In the genomic region with DNA sequence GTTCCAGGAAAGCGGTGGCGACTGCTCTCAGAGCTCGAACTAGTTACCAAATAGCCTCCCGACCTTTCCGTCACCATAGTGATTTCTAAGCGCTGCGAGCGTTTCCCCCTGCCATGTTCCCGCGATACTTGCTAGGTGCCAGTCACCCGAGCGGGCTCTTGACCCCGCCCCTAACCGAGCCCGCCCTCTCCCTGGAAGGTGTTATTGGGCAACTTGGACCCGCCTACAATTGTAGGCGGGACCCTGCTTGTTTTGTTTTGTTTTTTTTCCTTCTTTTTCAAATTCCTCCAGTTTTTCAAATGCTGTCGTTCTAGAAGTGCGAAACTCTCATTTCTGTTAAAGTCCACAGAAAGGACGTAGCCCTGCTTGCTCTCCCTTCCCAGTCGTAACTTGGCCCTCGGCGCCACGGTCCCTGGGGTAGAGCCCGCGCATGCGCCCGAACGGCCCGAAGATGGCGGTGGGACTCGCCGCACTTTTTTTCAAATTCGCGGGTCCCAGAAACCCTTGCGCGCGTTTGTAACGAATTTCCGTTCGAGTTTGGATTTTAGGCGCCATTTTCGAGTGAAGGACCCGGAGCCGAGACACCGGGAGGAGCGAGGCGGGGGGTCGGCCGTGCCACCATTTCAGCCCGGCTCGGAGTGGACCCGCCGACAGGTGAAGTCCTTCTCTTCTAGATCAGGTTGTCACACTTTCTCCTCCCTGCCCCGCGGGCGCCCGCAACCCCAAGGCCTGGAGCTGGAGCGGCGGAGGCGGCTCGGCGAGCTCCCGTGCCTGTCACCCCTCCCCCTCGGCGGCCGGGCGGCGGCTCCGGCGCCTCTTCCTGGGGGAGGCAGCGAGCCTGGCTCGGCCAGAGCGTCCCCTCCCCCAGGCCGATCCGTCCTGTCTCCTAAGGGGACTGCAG, we compare ENCODE assay signal across 8 mouse cellular contexts. TPM values are rescaled to one million over a fixed set of nuclear protein-coding genes. Genes with fewer than 3 reads are reported as not detected.
DNase-seq lines count a peak whose midpoint lies in the region; ATAC-seq and TF ChIP-seq lines count a peak whose summit lies in the region.

A gene (minus strand): TSS at position 134 of the 901 bp plus-strand sequence.
A gene (plus strand): TSS at position 302 of the 901 bp plus-strand sequence.

- H3K9ac ChIP-seq in heart, embryonic 15.5 days: peak within 1 kb of the TSS; percentile 91
- peak within 1 kb of the TSS; percentile 100 for H3K9ac ChIP-seq in liver, embryonic 14.5 days (replicated peaks)
- H3K9ac ChIP-seq in neural tube, embryonic 11.5 days (ENCODE audit: low read length): peak within 1 kb of the TSS; percentile 86
- peak within 1 kb of the TSS; percentile 88 for H3K9ac ChIP-seq in stomach, postnatal 0 days (ENCODE audit: low read length)

- H3K27ac ChIP-seq in forebrain, embryonic 10.5 days: peak within 1 kb of the TSS; percentile 96
- H3K27ac ChIP-seq in heart, embryonic 15.5 days: peak within 1 kb of the TSS; percentile 96
- peak within 1 kb of the TSS; percentile 95 for H3K27ac ChIP-seq in liver, embryonic 14.5 days
- peak within 1 kb of the TSS; percentile 88 for H3K27ac ChIP-seq in neural tube, embryonic 11.5 days (ENCODE audit: low read depth, low read length)
- peak within 1 kb of the TSS; percentile 94 for H3K27ac ChIP-seq in stomach, postnatal 0 days (replicated peaks)

- H3K4me3 ChIP-seq in forebrain, embryonic 10.5 days: peak within 1 kb of the TSS; percentile 99
- H3K4me3 ChIP-seq in heart, embryonic 15.5 days: peak within 1 kb of the TSS; percentile 93
- H3K4me3 ChIP-seq in liver, embryonic 14.5 days (ENCODE audit: insufficient read depth in 1 of 2, low read depth in 2 of 2, low read length in 2 of 2): peak within 1 kb of the TSS; percentile 97 to 99
- H3K4me3 ChIP-seq in neural tube, embryonic 11.5 days (ENCODE audit: low read depth, low read length): peak within 1 kb of the TSS; percentile 98
- peak within 1 kb of the TSS; percentile 99 for H3K4me3 ChIP-seq in stomach, postnatal 0 days (ENCODE audit: low read depth, low read length)

- H3K36me3 ChIP-seq in forebrain, embryonic 10.5 days (replicated peaks): peaks cover 33% of the 10 kb centered on the region
- H3K36me3 ChIP-seq in heart, embryonic 15.5 days: no peaks in the 10 kb centered on the region
- peaks cover 19% of the 10 kb centered on the region for H3K36me3 ChIP-seq in liver, embryonic 14.5 days (replicated peaks; ENCODE audit: control insufficient read depth, insufficient read depth, low read depth)
- no peaks in the 10 kb centered on the region for H3K36me3 ChIP-seq in neural tube, embryonic 11.5 days (ENCODE audit: control insufficient read depth, insufficient read depth, low read length)
- H3K36me3 ChIP-seq in stomach, postnatal 0 days (ENCODE audit: control insufficient read depth, insufficient read depth, low read length): no peaks in the 10 kb centered on the region

- peak; percentile 38; the same call in 1 of the 2 replicates for TF ChIP-seq EP300 in liver, embryonic 14.5 days (IDR thresholded peaks at IDR 0.05; ENCODE audit: low read depth)
- peak; percentile 90 for TF ChIP-seq EP300 in stomach, postnatal 0 days (optimal IDR thresholded peaks at IDR 0.05)

- peak within 1 kb of the TSS; percentile 82 for H3K4me2 ChIP-seq in heart, embryonic 15.5 days
- peak within 1 kb of the TSS; percentile 83 for H3K4me2 ChIP-seq in liver, embryonic 14.5 days (ENCODE audit: low read depth)
- H3K4me2 ChIP-seq in neural tube, embryonic 11.5 days (ENCODE audit: low read depth): peak within 1 kb of the TSS; percentile 79
- peak within 1 kb of the TSS; percentile 78 for H3K4me2 ChIP-seq in stomach, postnatal 0 days (replicated peaks; ENCODE audit: low read depth)

- peak; percentile 93 for DNase-seq in CD8-positive naive resting alpha-beta T cell, adult 2 months (ENCODE audit: low read depth in 2 of 2, low spot score in 2 of 2)
- peak; percentile 97 for DNase-seq in c-Kit-positive CD71-negative TER-119-negative erythroid progenitor cells, embryonic 14.5 days (ENCODE audit: low read depth)
- peak; percentile 96 for DNase-seq in forebrain, embryonic 10.5 days (ENCODE audit: extremely low spot score, low spot score)
- peak; percentile 97 for DNase-seq in kidney, postnatal 25 days
- DNase-seq in liver, embryonic 14.5 days (ENCODE audit: low read depth in 3 of 3, low spot score in 3 of 3): peak; percentile 97 to 98 (median 97)
- peak; percentile 96 for DNase-seq in neural tube, embryonic 11.5 days (ENCODE audit: low spot score)
- peak; percentile 98 for DNase-seq in stomach, postnatal 0 days (ENCODE audit: low spot score)

- H3K4me1 ChIP-seq in forebrain, embryonic 10.5 days: peaks cover 26% of the 10 kb centered on the region
- H3K4me1 ChIP-seq in heart, embryonic 15.5 days (replicated peaks): peaks cover 15% of the 10 kb centered on the region
- peaks cover 3 to 6% of the 10 kb centered on the region in 2 experiments; a peak in 3 of 4 replicates for H3K4me1 ChIP-seq in liver, embryonic 14.5 days (replicated peaks; ENCODE audit: control insufficient read depth in 2 of 2, insufficient read depth in 2 of 2, low read length in 1 of 2)
- peaks cover 8% of the 10 kb centered on the region for H3K4me1 ChIP-seq in neural tube, embryonic 11.5 days (ENCODE audit: control insufficient read depth, insufficient read depth, low read length)
- no peaks in the 10 kb centered on the region for H3K4me1 ChIP-seq in stomach, postnatal 0 days (replicated peaks; ENCODE audit: control insufficient read depth, insufficient read depth)

- H3K27me3 ChIP-seq in forebrain, embryonic 10.5 days (ENCODE audit: poor library complexity, severe bottlenecking): no peaks in the 10 kb centered on the region
- H3K27me3 ChIP-seq in heart, embryonic 15.5 days: no peaks in the 10 kb centered on the region
- no peaks in the 10 kb centered on the region for H3K27me3 ChIP-seq in liver, embryonic 14.5 days (ENCODE audit: control insufficient read depth, insufficient read depth, low read length)
- H3K27me3 ChIP-seq in neural tube, embryonic 11.5 days (ENCODE audit: control insufficient read depth, insufficient read depth, low read length): no peaks in the 10 kb centered on the region
- no peaks in the 10 kb centered on the region for H3K27me3 ChIP-seq in stomach, postnatal 0 days (ENCODE audit: control insufficient read depth, insufficient read depth, low read length)

- under 1% methylated on average over 75 of the region's 76 CpGs for WGBS in forebrain, embryonic 10.5 days
- WGBS in heart, embryonic 15.5 days: under 1% methylated on average over 71 of the region's 76 CpGs
- WGBS in liver, embryonic 14.5 days (ENCODE audit: insufficient replicate concordance): under 1% methylated on average over 73 of the region's 76 CpGs
- under 1% methylated on average over 75 of the region's 76 CpGs for WGBS in neural tube, embryonic 11.5 days
- WGBS in stomach, postnatal 0 days: under 1% methylated on average over 75 of the region's 76 CpGs

- peak; percentile 93 for ATAC-seq in heart, embryonic 15.5 days (replicated peaks; ENCODE audit: insufficient number of reproducible peaks, insufficient read depth, low FRiP score, low read depth)
- peak; percentile 89 for ATAC-seq in liver, embryonic 14.5 days (ENCODE audit: insufficient read depth)
- peak; percentile 93 for ATAC-seq in neural tube, embryonic 11.5 days (ENCODE audit: insufficient read depth, low FRiP score, low TSS enrichment)
- peak; percentile 97 for ATAC-seq in stomach, postnatal 0 days (ENCODE audit: low FRiP score, low TSS enrichment)

- no peak for TF ChIP-seq CTCF in liver, embryonic 14.5 days (IDR thresholded peaks at IDR 0.05; ENCODE audit: low read depth)
- no peak for TF ChIP-seq CTCF in stomach, postnatal 0 days (IDR thresholded peaks at IDR 0.05; ENCODE audit: low read depth)

- no peaks in the 10 kb centered on the region for H3K9me3 ChIP-seq in forebrain, embryonic 10.5 days
- no peaks in the 10 kb centered on the region for H3K9me3 ChIP-seq in heart, embryonic 15.5 days (replicated peaks)
- H3K9me3 ChIP-seq in liver, embryonic 14.5 days (ENCODE audit: control insufficient read depth, low read length): peaks cover 3% of the 10 kb centered on the region; the same call in 1 of the 2 replicates
- H3K9me3 ChIP-seq in neural tube, embryonic 11.5 days (ENCODE audit: control insufficient read depth, low read length): no peaks in the 10 kb centered on the region
- no peaks in the 10 kb centered on the region for H3K9me3 ChIP-seq in stomach, postnatal 0 days (ENCODE audit: control insufficient read depth, low read length)

RNA-seq across cellular contexts. Expression of the first gene that starts in this region (rescaled TPM):
- 17.4 and 19.3 TPM in 2 replicates for polyA plus RNA-seq in forebrain, embryonic 10.5 days (2016; fragmentation: Nextera tagmentation; extraction: Ambion mirVana)
- 8.4 and 10.0 TPM in 2 replicates for polyA plus RNA-seq in heart, embryonic 15.5 days (2015; fragmentation: Nextera tagmentation; extraction: Ambion mirVana)
- polyA plus RNA-seq in liver, embryonic 14.5 days (2012; rRNA removed): 7.8 and 9.7 TPM in 2 replicates
- polyA plus RNA-seq in liver, embryonic 14.5 days (2014; fragmentation: Nextera tagmentation; extraction: Ambion mirVana): 6.2 and 6.4 TPM in 2 replicates
- 18.5 and 18.8 TPM in 2 replicates for polyA plus RNA-seq in neural tube, embryonic 11.5 days (2014; fragmentation: Nextera tagmentation; extraction: Ambion mirVana)
- 2.2 TPM in 2 replicates for polyA plus RNA-seq in stomach, postnatal 0 days (2015; fragmentation: Nextera tagmentation; extraction: Ambion mirVana)

RNA-seq across cellular contexts. Expression of the second gene that starts in this region (rescaled TPM):
- polyA plus RNA-seq in forebrain, embryonic 10.5 days (2016; fragmentation: Nextera tagmentation; extraction: Ambion mirVana): 195 and 211 TPM in 2 replicates
- polyA plus RNA-seq in heart, embryonic 15.5 days (2015; fragmentation: Nextera tagmentation; extraction: Ambion mirVana): 147 and 160 TPM in 2 replicates
- 18.6 and 50.6 TPM in 2 replicates for polyA plus RNA-seq in liver, embryonic 14.5 days (2012; rRNA removed)
- 124 and 143 TPM in 2 replicates for polyA plus RNA-seq in liver, embryonic 14.5 days (2014; fragmentation: Nextera tagmentation; extraction: Ambion mirVana)
- polyA plus RNA-seq in neural tube, embryonic 11.5 days (2014; fragmentation: Nextera tagmentation; extraction: Ambion mirVana): 161 and 168 TPM in 2 replicates
- polyA plus RNA-seq in stomach, postnatal 0 days (2015; fragmentation: Nextera tagmentation; extraction: Ambion mirVana): 47.7 and 56.4 TPM in 2 replicates

Comparison
In these comparisons a context has a peak if more than half of its experiments do, and no peak if none do; other contexts are left out.
1. Peak in every context shown above with its lines: DNase-seq, ATAC-seq, H3K4me3 ChIP-seq and H3K27ac ChIP-seq.